Mouse (Mus musculus) regulatory T cell (primary cell): Measurements from ENCODE around the gene Pld2.

Experiments used
- in situ Hi-C: fragments of 300-600 bp; cut with MboI, MseI; formaldehyde crosslinking; loops from one replicate; pipeline ENCODE4 v1.15.1; 2025; ENCODE audit warnings: high pct_unique_total_duplicates

Gene Pld2

DNA sequence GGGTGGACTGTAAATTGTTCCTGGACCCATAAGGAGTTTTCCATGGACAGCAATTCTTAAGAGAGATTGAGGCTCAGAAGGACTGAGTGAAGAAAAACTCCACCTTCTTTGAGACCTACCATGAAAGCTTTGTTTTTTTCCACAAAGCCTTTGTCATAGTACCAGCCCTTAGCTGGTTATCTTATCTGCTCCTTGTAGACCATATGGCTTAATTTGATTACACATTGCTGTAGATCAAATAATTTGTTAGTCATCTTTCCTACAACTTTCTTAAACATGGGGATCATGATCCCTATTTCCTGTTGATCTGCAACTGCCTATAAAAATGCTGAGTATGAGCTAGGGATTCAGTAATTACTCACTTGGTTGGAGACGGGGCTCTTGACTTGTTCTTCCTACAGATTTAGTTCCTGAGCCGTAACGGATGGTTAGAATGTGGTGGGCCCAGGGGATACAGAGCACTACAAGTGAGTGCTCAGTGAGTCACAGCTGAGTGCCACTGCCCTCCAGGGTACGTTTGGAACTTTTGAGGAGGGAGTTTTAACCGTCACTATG lies 32.6 kb downstream of the Pld2 start:
- in situ Hi-C loops = no loop called here

DNA sequence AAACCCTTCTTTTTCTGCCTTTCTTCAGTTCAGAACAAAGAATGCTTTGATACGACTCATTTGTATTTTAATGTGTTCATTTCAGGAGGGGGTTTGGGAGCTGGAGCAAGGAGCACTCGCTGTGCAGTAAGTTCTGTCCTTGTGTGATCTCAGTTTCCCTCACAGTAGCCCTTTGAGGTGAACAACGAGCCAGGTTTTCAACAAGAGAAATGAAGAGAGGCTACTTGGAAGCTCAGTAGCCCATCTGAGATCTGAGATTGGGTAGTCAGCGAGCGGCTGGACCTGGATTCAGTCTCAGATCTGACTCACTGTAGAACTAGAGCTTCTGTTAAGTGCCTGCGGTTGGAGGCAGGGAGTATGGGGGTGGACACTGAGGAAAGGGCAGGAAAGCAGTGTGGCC lies 34.0 kb downstream of the Pld2 start:
- in situ Hi-C loops = no loop called here

DNA sequence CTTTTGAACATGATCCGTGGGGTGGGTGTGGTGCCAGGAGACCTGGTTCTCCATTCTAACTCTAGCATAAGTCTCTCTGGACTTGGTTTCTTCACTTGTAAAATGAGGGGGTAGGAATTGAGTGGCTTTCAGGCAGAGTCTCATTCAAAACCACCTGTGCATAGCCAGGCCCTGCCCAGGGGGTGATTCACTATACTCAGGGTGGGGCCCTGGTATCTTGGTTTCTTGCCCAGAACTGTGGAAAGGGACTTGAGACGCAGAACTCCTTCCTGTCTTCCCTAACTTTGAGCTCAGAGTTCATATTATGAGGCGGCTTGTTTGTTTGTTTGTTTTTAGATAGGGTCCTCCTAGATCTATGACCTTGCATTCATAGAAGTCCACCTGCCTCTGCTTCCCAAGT lies 37.3 kb downstream of the Pld2 start:
- in situ Hi-C loops = no loop called here

DNA sequence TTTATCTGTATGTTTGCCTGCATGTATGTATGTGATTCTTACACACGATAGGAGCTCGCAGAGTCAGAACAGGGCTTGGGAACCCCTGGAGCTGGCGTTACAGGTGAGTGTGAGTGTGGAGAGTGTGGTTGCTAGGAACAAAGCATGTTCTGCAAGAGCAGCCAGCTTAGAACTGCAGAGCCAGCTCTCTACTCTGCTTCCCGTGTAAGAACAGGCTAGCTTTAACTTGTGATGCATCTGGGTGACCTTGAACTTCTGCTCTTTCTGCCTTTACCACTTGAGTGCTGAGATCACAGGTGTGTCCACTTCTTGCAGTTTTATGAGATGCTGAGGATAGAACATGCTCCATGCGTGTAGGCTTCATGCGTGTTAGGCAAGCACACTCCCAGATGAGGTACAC lies 39.1 kb downstream of the Pld2 start:
- in situ Hi-C loops = no loop called here

DNA sequence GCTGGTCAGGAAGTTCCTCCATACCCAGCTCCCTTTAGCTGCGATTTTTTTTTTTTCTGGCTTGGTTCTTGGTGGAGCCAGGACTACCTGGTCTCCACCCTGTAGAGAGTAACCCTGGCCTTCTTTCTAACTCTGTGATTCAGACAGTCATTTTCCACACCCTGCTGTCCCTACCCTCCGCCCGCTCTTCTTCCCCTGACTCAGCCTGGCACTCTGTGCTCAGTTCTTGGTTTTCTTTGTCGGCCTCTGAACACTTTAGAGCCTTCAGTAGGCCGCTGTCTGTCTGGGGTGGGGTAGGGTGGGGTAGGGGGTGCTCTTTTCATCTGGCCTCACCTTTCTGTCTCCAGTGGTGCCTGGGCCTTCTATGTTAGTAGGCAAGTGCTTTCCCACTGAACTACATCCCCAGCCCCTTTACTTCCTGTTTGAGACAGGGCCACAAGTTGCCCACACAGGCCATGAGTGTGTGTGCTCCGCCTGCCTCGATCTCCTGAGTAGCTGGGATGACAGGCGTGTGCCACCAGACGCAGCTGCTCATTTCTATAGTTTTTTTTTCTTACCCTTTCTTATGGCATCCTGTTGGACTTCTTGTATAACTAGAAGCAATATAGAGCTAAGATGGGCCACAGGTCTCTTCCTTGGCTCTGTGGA lies 40.0 kb downstream of the Pld2 start:
- in situ Hi-C loops = no loop called here

DNA sequence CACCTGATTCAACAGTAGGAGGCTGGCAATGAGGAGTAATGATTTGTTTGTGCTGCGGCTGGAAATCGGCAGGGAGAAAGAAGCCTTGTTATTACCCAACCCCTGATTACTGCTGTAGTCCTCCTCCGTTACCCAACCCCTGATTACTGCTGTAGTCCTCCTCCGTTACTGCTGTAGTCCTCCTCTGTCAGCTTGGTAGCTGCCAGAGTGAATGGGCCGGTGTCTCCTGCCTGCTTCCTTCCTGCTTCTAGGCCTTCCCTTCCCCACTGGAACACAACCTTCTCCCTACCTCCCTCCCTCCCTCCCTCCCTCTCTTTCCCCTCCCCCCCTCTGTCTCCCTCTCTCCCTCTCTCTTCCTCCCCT lies 40.5 kb downstream of the Pld2 start:
- in situ Hi-C loops = no loop called here

DNA sequence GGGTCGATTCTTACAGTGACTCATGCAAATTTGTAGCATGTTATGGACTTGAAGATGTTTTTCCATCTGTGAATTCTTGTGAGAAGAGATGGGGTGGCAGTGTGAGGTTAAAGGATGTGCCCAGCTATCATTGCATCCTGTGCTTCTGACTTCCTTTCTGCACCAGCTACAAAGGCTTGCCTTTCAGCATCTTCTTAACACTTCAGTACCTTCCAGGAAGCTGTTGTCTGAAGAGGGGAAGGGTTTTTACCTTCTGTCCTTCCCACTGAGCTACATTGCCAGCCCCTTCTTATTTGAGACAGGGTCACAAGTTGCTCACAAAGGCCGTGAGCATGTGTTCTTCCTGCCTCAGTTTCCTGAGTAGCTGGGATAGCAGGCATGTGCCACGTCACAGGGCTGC lies 41.1 kb downstream of the Pld2 start:
- in situ Hi-C loops = no loop called here

DNA sequence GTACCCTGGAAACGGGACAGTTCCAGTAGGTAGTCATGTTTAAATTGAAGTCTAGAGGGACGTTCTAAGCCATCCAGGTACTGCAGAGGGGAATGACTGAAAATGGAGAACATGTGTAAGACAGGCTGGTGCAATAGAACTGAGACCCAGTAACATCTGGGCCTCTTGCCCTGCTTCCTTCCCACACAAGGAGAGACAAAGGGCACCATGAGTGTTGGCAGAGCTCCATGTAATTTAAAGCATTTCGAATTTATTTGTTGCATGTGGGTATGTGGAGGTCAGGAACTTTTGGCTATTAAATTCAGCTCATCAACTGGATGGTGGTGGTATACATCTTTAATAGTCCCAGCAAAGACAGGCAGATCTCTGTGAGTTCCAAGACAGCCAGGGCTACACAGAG lies 42.3 kb downstream of the Pld2 start:
- in situ Hi-C loops = no loop called here

DNA sequence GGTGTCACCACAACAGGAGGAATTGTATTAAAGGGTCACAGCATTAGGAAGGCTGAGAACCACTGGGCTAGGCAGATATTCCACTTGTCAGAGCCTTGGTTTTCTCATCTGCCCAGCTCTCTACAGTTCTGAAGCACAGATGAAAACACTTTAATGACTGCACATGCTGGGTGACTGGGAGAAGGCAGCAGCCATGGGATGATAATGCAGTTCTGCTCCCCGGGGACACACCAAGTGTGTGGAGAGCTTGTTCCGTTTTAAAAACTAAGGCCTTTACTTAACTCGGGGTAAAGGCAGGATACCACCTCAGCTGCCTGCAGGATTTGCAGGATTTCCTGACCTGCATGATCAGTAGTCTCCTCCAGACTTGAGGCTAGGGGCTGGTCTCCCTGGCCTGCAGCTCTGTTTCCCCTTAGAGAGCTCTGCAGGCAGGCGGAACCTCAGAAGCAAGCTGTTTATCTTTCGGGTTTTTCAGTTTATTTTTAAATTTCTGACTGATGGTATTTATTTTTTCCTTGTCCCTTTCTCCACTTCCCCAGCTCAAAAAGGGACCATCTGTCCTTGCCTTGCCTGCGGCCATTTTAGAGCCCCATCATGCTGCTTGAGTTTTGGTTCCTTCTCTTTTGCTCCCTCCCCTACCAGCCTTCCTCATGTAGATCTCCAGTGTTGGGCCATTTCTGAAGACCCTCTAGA lies 43.3 kb downstream of the Pld2 start:
- in situ Hi-C loops = no loop called here

DNA sequence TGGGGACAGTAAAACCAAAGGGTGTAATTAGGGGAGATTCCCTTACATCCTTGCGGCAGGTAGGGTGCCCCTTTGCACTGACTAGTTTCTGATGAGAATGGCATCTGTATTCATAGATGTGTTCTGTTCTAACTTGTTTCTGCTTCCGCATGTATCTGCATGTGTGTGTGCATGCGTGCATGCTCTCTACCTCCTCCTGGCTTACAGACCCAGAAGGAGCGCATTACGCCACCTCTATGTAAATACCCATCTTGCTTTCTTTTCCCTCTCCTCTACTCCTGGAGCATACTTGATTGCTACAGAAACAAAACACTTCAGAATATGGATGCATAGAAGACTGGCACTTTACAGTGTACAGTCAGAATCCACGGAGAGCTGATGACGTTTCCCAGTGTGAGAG lies 43.9 kb downstream of the Pld2 start:
- in situ Hi-C loops = no loop called here

DNA sequence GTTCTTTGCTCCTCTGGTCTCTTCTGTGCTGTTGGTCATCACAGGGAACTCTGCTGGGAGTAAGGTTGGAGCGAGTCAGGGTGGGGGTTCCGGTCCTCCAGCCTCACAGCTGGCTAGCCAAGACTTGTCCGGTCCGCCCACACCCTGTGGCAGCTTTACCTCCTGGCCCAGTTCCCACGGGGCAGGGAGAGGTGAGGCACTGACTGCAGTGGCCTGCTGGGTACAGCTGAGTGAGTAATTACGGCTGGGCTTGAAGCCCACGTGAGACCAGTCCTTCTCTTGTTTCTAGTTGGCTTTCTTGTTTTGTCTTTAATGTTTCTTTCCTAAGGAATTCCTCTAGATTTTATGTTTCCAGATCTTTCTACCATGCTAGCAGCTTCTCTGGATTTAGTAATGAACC lies 45.6 kb downstream of the Pld2 start:
- in situ Hi-C loops = no loop called here

DNA sequence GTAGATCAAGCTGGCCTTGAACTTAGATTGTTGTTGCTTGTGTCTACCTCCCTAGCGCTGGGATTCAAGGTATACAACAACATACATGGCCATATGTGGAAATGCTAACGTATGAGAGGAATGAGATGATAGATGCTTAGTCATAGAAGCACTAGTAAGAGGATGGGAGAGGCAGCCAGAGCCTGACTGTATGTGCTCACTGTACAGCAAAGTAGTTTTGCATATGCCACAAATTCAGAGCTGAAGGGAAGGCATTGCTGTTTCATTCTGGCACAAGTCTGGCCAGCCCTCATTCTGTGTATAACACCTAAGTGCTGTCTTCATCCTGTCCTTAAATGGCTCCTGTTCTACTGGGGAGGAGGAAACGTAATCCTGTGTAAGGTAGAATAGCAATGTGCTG lies 46.4 kb downstream of the Pld2 start:
- in situ Hi-C loops = no loop called here

DNA sequence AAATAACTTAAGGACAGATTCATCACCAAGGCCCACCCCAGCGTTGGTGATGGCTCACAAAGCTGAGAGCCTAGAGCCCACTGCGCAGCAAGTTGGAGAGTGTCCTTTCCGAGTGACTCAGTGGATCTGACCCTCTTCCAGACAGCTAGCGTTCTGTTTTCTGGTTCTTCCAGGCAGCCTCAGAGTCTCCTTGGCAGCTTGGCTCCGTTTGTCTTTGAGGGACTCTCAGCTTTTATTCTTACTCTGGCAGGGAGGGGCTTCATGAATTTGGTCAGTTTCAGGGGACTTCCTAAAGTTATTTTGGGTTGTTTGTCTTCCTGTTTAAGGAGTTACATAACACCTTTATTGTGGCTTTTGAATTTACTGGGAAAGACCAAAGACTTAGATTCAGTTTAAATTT lies 47.1 kb downstream of the Pld2 start:
- in situ Hi-C loops = no loop called here

DNA sequence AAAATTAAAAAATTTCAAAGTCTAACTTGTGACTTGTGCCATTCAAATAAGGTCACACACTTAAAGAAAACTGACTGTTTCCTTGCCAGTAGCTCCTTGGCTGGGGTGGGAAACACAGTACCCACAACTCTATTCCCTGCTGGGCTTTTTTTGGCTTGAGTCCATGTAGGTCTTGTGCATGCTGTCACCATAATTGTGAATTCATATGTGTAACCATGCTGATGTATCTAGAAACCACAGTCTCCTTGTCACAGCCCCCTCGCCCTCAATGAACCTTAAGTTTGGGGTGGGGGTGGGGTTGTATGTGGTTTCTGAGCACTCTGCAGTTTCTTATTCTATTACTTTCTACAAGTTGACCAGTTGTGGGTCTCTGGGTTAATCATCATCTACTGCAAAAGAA lies 51.9 kb downstream of the Pld2 start:
- in situ Hi-C loops = no loop called here

DNA sequence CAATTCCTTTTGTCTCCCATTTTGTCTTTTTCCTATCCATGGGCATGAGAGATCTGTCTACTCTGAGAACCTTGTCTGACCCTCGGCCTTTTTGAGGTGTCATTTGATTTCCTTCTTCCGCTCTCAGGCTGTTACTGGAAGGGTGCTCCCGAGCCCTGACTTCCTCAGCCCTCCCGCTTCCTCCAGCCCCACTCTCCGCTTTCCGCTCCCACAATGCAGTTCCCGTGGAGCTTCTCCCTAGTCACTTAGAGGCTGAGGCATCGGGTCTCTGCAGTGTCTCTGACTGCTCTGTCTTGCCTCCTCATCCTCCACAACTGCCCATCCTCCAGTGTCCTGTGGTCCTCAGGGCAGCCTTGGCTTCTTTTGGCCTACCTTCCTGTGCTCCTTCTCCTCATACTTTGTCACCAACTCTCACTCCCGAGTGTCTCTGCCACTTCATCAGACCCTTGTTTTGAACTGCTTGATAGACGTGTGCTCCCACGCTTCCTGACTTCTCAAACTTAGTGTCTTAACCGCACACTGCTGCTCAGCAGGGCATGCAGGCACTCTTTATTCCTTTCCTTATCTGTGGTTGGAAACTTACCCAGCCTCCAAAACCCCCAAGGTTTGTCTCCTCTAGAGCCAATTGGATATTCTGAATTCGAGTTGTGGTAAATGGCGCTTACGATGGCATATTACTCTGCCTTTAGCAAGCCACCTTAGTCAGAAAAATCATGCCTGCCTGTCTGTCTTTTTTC lies 54.6 kb downstream of the Pld2 start:
- in situ Hi-C loops = no loop called here

DNA sequence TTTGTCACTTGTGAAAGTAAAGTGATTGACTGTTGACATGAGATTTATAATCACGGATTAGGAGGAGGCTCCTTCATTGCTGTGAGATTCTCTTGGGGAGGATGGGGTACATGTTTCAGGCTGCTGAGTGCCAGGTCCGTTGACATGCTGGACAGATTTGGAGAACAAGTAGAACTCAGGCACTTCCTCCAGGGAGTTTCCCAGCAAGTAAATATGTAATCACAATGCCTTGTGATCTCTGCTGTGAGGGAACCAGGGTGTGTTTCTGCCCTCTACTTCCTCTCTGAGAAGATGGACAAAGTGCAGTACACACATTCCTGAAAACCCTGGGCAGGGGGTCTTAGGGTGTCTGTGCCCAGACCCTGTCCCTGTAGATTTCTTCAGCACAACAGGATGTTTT lies 55.8 kb downstream of the Pld2 start:
- in situ Hi-C loops = no loop called here

DNA sequence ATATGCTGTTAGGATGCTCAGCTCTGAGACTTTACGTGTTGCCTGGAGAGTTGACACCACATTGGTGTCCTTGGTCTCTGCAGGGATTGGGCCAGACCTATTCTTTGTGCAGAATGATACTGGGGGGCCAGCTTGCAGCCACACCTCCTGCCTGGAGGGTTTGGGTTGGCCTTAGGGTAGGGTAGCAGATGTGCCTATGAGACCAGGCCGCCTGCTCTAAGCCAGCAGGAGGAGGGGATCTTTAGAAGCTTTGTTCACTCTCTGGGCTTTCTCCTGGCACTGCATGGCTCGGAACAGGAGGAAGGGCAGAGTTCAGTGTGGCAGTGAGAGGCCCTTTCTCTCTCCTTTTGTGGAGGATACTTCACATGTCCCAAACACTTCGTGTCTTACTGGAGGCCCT lies 56.2 kb downstream of the Pld2 start:
- in situ Hi-C loops = no loop called here

DNA sequence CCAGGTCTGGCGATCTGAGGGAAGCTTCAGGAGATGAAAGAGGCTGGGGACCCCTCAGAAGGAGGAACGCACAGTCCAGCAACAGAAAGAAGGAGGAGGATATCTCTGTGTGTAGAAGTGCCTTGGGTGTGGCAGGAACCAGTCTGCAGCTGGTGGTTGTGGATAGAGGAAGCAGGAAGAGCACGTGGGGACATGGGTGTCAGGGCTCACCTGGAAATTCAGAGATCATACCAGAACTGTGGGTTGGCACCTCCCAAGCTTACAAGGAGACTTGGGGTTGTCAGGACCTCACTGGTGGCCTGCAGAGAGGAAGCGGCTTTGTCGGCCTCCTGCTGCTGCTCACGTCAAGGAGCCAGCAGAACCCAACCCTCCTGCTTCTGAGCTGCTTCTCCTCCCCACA lies 57.4 kb downstream of the Pld2 start:
- in situ Hi-C loops = no loop called here

DNA sequence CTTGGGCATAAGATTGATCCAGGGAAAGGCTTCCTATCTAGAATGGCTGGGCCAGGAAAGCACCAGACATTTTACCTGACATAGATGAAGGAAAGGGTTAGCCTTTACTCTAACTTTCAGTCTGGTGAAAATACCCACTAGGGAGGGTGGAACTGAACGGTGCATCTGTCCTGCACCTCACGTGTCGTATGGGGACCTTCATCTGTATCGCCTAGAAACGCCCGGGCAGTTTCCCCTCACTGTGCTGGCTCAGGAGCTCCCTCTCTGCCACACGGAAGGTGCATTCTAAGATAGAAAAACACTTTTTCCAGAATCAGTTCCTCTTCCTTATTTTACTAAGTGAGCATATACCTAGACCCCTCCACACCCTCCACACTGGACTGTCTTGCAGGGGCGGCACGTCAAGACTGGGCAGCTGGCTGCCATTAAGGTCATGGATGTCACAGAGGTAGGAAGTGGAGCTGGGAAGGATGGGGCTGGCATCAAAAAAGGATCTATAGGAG lies 58.6 kb downstream of the Pld2 start:
- in situ Hi-C loops = no loop called here

DNA sequence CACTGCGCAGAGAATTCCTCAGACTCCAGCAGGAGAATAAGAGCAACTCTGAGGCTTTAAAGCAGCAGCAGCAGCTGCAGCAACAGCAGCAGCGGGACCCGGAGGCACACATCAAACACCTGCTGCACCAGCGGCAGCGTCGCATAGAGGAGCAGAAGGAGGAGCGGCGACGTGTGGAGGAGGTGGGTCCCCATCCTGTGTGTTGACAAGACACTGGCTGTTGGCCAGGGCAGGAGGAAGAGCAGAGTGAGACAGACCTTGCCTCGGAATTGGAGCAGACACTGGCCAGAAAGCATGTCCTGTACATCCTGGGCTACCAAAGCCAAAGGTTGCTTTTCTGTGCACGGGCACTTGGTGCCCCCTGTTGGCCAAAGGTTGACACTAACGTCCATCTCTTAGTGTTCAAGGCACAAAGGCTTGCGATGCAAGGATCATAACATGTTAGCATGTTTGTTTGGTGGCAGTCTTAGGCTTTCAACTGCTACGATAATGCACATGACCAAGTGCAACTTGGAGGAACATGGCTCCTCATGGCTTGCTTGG lies 65.2 kb downstream of the Pld2 start:
- in situ Hi-C loops = loop anchor here (10.0 kb wide), 1 partner anchor 170 kb away; the partner anchor contains the start of gene Arrb2

DNA sequence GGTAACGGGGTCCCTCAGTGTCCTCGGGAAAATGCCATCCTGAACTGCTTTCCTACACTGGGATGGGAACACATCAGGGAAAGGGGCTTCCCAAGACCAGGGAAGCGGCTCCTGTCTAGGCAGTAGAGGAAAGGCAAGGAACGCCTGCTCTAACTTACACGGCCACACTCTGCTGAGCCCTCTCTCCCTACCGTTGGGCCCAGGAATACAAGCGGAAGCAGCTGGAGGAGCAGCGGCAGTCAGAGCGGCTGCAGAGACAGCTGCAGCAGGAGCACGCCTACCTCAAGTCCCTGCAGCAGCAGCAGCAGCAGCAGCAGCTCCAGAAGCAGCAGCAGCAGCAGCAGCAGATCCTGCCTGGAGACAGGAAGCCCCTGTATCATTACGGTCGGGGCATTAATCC lies 66.9 kb downstream of the Pld2 start:
- in situ Hi-C loops = loop anchor here (10.0 kb wide), 1 partner anchor 172 kb away; the partner anchor contains the start of gene Arrb2

DNA sequence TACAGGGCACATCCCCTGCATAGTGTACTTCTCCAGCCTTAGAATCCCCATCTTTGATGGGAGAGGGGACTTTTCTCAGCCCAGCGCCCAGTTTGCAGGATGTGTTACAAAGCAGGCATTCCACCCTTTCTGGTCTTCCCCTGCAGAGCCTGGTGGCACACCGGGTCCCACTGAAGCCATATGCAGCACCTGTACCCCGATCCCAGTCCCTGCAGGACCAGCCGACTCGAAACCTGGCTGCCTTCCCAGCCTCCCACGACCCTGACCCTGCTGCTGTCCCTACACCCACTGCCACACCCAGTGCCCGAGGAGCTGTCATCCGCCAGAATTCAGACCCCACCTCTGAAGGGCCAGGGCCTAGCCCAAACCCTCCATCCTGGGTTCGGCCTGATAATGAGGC lies 67.7 kb downstream of the Pld2 start:
- in situ Hi-C loops = loop anchor here (10.0 kb wide), 1 partner anchor 173 kb away; the partner anchor contains the start of gene Arrb2
